Mouse (Mus musculus): ENCODE results near the gene Xlr5a. TPM values are rescaled to one million over a fixed set of nuclear protein-coding genes. Genes with fewer than 3 reads are reported as not detected.
"Not testable (repeated sequence)": the region's sequence is repeated elsewhere in the genome, so short reads cannot be mapped to it uniquely, and the experiment has no call there.

Xlr5a gene
- not detected in 2 replicates for polyA plus RNA-seq (2012; ENCODE audit: insufficient read depth, insufficient read length, low replicate concordance, missing spikeins)

- WGBS, result 95% methylated on average over 15 of the region's 17 CpGs
- not testable (repeated sequence) for H3K27ac ChIP-seq (ENCODE audit: insufficient read depth, low read depth, low read length); H3K4me1 ChIP-seq (ENCODE audit: control insufficient read depth, insufficient read depth, low read length); H3K4me3 ChIP-seq (ENCODE audit: insufficient read depth, low read depth, low read length)
Observed at GRCm38 (mm10) chrX:73292876-73293275, at the start of gene Xlr5a, which contains the start of gene Xlr5c. Xlr5a (minus strand) TSS chrX:73292976. Xlr5c (minus strand) TSS chrX:73292976.

GRCm38 (mm10) chrX:73342483-73342895 is 49.7 kb upstream of the Xlr5a start, which contains the start of gene Zfp275:
Zfp275 (plus strand) TSS chrX:73342621.
- Histone ChIP-seq H3K4me1 (ENCODE audit: control insufficient read depth, insufficient read depth, low read length) (peaks cover 5% of the 10 kb centered on the region; the same call in 1 of the 2 replicates), H3K27ac (ENCODE audit: insufficient read depth, low read depth, low read length) (no peak within 1 kb of the TSS), H3K4me3 (ENCODE audit: insufficient read depth, low read depth, low read length) (peak within 1 kb of the TSS; percentile 98)
- no peak for TF ChIP-seq CTCF (IDR thresholded peaks at IDR 0.05; ENCODE audit: insufficient read depth, low read depth, low read length)
- TF ChIP-seq POLR2A (IDR thresholded peaks at IDR 0.05; ENCODE audit: insufficient read depth, low read depth, low read length), result peak; percentile 71
- 21% methylated on average over 37 of the region's 37 CpGs for WGBS

- Histone ChIP-seq H3K4me3 (ENCODE audit: insufficient read depth, low read depth, low read length) (peak overlapping the region; percentile 98; the same call in 1 of the 2 replicates), H3K4me1 (ENCODE audit: control insufficient read depth, insufficient read depth, low read length) (peaks cover 5% of the 10 kb centered on the region; the same call in 1 of the 2 replicates), H3K27ac (ENCODE audit: insufficient read depth, low read depth, low read length) (no peak overlapping the region)
- TF ChIP-seq CTCF (IDR thresholded peaks at IDR 0.05; ENCODE audit: insufficient read depth, low read depth, low read length), result no peak
- TF ChIP-seq POLR2A (IDR thresholded peaks at IDR 0.05; ENCODE audit: insufficient read depth, low read depth, low read length), result no peak
- WGBS, result 32% methylated on average over 3 of the region's 3 CpGs
Observed at GRCm38 (mm10) chrX:73342068-73342467, 49.3 kb upstream of the Xlr5a start.

GRCm38 (mm10) chrX:73341473-73341872 is 48.7 kb upstream of the Xlr5a start:
- TF ChIP-seq CTCF (IDR thresholded peaks at IDR 0.05; ENCODE audit: insufficient read depth, low read depth, low read length) (no peak), POLR2A (IDR thresholded peaks at IDR 0.05; ENCODE audit: insufficient read depth, low read depth, low read length) (no peak)
- Histone ChIP-seq H3K4me3 (ENCODE audit: insufficient read depth, low read depth, low read length) (no peak overlapping the region), H3K4me1 (ENCODE audit: control insufficient read depth, insufficient read depth, low read length) (peaks cover 5% of the 10 kb centered on the region; the same call in 1 of the 2 replicates), H3K27ac (ENCODE audit: insufficient read depth, low read depth, low read length) (no peak overlapping the region)
- WGBS, result 88% methylated on average over 1 of the region's 1 CpGs

- WGBS, result 86% methylated on average over 4 of the region's 4 CpGs
- Histone ChIP-seq H3K4me1 (ENCODE audit: control insufficient read depth, insufficient read depth, low read length) (no peaks in the 10 kb centered on the region), H3K27ac (ENCODE audit: insufficient read depth, low read depth, low read length) (no peak within 1 kb of the TSS), H3K4me3 (ENCODE audit: insufficient read depth, low read depth, low read length) (no peak within 1 kb of the TSS)
- no peak for TF ChIP-seq CTCF (IDR thresholded peaks at IDR 0.05; ENCODE audit: insufficient read depth, low read depth, low read length)
- TF ChIP-seq POLR2A (IDR thresholded peaks at IDR 0.05; ENCODE audit: insufficient read depth, low read depth, low read length), result no peak
Observed at GRCm38 (mm10) chrX:73336740-73337139, 44.0 kb upstream of the Xlr5a start, which contains the start of gene Gm45015. Gm45015 (minus strand) TSS chrX:73336840.

- Histone ChIP-seq H3K4me3 (ENCODE audit: insufficient read depth, low read depth, low read length) (no peak overlapping the region), H3K27ac (ENCODE audit: insufficient read depth, low read depth, low read length) (no peak overlapping the region), H3K4me1 (ENCODE audit: control insufficient read depth, insufficient read depth, low read length) (no peaks in the 10 kb centered on the region)
- no peak for TF ChIP-seq CTCF (IDR thresholded peaks at IDR 0.05; ENCODE audit: insufficient read depth, low read depth, low read length)
- TF ChIP-seq POLR2A (IDR thresholded peaks at IDR 0.05; ENCODE audit: insufficient read depth, low read depth, low read length), result no peak
Observed at GRCm38 (mm10) chrX:73333548-73333947, 40.8 kb upstream of the Xlr5a start.

- H3K27ac ChIP-seq (ENCODE audit: insufficient read depth, low read depth, low read length), result no peak overlapping the region
- TF ChIP-seq POLR2A (IDR thresholded peaks at IDR 0.05; ENCODE audit: insufficient read depth, low read depth, low read length) (no peak), CTCF (IDR thresholded peaks at IDR 0.05; ENCODE audit: insufficient read depth, low read depth, low read length) (no peak)
- 69% methylated on average over 2 of the region's 2 CpGs for WGBS
- H3K4me3 ChIP-seq (ENCODE audit: insufficient read depth, low read depth, low read length), result no peak overlapping the region
- H3K4me1 ChIP-seq (ENCODE audit: control insufficient read depth, insufficient read depth, low read length), result no peaks in the 10 kb centered on the region
Observed at GRCm38 (mm10) chrX:73327215-73327614, 34.4 kb upstream of the Xlr5a start.

- no peaks in the 10 kb centered on the region for H3K4me1 ChIP-seq (ENCODE audit: control insufficient read depth, insufficient read depth, low read length)
- H3K27ac ChIP-seq (ENCODE audit: insufficient read depth, low read depth, low read length), result no peak overlapping the region
- WGBS, result 81% methylated on average over 3 of the region's 3 CpGs
- H3K4me3 ChIP-seq (ENCODE audit: insufficient read depth, low read depth, low read length), result no peak overlapping the region
- no peak for TF ChIP-seq POLR2A (IDR thresholded peaks at IDR 0.05; ENCODE audit: insufficient read depth, low read depth, low read length)
- no peak for TF ChIP-seq CTCF (IDR thresholded peaks at IDR 0.05; ENCODE audit: insufficient read depth, low read depth, low read length)
Observed at GRCm38 (mm10) chrX:73321029-73321428, 28.3 kb upstream of the Xlr5a start.

GRCm38 (mm10) chrX:73312522-73312921 is 19.7 kb upstream of the Xlr5a start:
- Histone ChIP-seq H3K4me1 (ENCODE audit: control insufficient read depth, insufficient read depth, low read length) (no peaks in the 10 kb centered on the region), H3K27ac (ENCODE audit: insufficient read depth, low read depth, low read length) (no peak overlapping the region), H3K4me3 (ENCODE audit: insufficient read depth, low read depth, low read length) (no peak overlapping the region)
- WGBS, result 34% methylated on average over 3 of the region's 3 CpGs
- no peak for TF ChIP-seq POLR2A (IDR thresholded peaks at IDR 0.05; ENCODE audit: insufficient read depth, low read depth, low read length)
- no peak for TF ChIP-seq CTCF (IDR thresholded peaks at IDR 0.05; ENCODE audit: insufficient read depth, low read depth, low read length)

GRCm38 (mm10) chrX:73295745-73296144 is 3.0 kb upstream of the Xlr5a start:
- 84% methylated on average over 10 of the region's 10 CpGs for WGBS
- not testable (repeated sequence) for H3K27ac ChIP-seq (ENCODE audit: insufficient read depth, low read depth, low read length); H3K4me3 ChIP-seq (ENCODE audit: insufficient read depth, low read depth, low read length)

GRCm38 (mm10) chrX:73265270-73265669 is 27.5 kb downstream of the Xlr5a start, which contains the start of gene Xlr3c:
Xlr3c (minus strand) TSS chrX:73265390.
- not testable (repeated sequence) for H3K4me1 ChIP-seq (ENCODE audit: control insufficient read depth, insufficient read depth, low read length); H3K4me3 ChIP-seq (ENCODE audit: insufficient read depth, low read depth, low read length); H3K27ac ChIP-seq (ENCODE audit: insufficient read depth, low read depth, low read length)
- 94% methylated on average over 14 of the region's 14 CpGs for WGBS

More at GRCm38 (mm10) chrX:73295745-73296144, 3.0 kb upstream of the Xlr5a start:
- H3K4me1 ChIP-seq (ENCODE audit: control insufficient read depth, insufficient read depth, low read length), result not testable (repeated sequence)

GRCm38 (mm10) chrX:73262428-73262827 is 30.3 kb downstream of the Xlr5a start:
- not testable (repeated sequence) for H3K4me1 ChIP-seq (ENCODE audit: control insufficient read depth, insufficient read depth, low read length); H3K27ac ChIP-seq (ENCODE audit: insufficient read depth, low read depth, low read length); H3K4me3 ChIP-seq (ENCODE audit: insufficient read depth, low read depth, low read length)
- WGBS, result 50% methylated on average over 1 of the region's 2 CpGs

- not testable (repeated sequence) for H3K27ac ChIP-seq (ENCODE audit: insufficient read depth, low read depth, low read length); H3K4me3 ChIP-seq (ENCODE audit: insufficient read depth, low read depth, low read length); H3K4me1 ChIP-seq (ENCODE audit: control insufficient read depth, insufficient read depth, low read length)
- 89% methylated on average over 14 of the region's 14 CpGs for WGBS
Observed at GRCm38 (mm10) chrX:73242821-73243325, 49.9 kb downstream of the Xlr5a start, which contains the start of gene Xlr4c. Xlr4c (minus strand) TSS chrX:73243130.

All from olfactory bulb, adult 2 months (tissue).